Mouse (Mus musculus) olfactory bulb, adult 2 months (tissue): ENCODE results near the gene Abce1.

Source experiments
- CTCF ChIP-seq: fragments of 200-500 bp; IDR thresholded peaks from 2 replicates; pipeline ENCODE4 v1.5.1; 2012; ENCODE audit warnings: low read depth, mild to moderate bottlenecking, low read length, moderate library complexity; ENCODE audit not compliant: insufficient read depth
- POLR2A ChIP-seq: fragments of 200-500 bp; IDR thresholded peaks from 2 replicates; pipeline ENCODE4 v1.6.1; 2012; ENCODE audit warnings: mild to moderate bottlenecking, low read depth, low read length, moderate library complexity; ENCODE audit not compliant: insufficient read depth

DNA sequence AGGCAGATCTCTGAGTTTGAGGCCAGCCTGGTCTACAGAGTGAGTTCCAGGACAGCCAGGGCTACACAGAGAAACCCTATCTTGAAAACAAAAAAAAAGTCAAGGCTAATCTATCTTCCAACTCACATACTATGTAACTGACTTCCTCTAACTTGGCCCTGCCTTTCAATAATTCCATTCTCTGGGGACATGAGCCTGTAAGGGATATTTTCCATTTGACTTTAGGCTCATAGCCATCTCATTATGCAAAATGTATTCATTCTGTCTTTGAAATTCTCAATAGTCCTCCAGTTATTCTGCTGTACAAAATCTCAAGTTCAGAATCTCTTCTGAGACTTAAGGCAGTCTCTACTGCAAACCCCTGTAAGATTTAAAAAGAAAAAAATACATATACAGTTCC lies 10.0 kb upstream of the Abce1 start:
- no peak for TF ChIP-seq CTCF
- TF ChIP-seq POLR2A = no peak
